Mouse (Mus musculus) hindbrain, postnatal 0 days (tissue): ENCODE results near the gene Nrd1. TPM values are rescaled to one million over a fixed set of nuclear protein-coding genes. Genes with fewer than 3 reads are reported as not detected.

Experiments
- ATAC-seq: fragments of 200-750 bp; cut with Nextera tagmentation; 2 replicates; pipeline ENCODE4 v1.8.0; 2017; ENCODE audit warnings: mild to moderate bottlenecking, moderate TSS enrichment, moderate library complexity
- DNase-seq: peaks from one replicate; pipeline ENCODE4 v3.0.0-alpha.2; 2015; ENCODE audit warnings: low spot score
- H3K27ac ChIP-seq: fragments of 300-500 bp; sonication (generic); 2 replicates; pipeline ENCODE4 v1.5.1; 2014; ENCODE audit warnings: mild to moderate bottlenecking
- H3K27me3 ChIP-seq: fragments of 300-500 bp; sonication (generic); 2 replicates; pipeline ENCODE4 v1.6.1; 2014; ENCODE audit warnings: low read length, mixed read lengths; ENCODE audit not compliant: insufficient read depth
- H3K36me3 ChIP-seq: fragments of 300-500 bp; sonication (generic); 2 replicates; pipeline ENCODE4 v1.6.1; 2014; ENCODE audit warnings: low read length, mixed read lengths; ENCODE audit not compliant: insufficient read depth
- H3K4me1 ChIP-seq: fragments of 300-500 bp; sonication (generic); 2 replicates; pipeline ENCODE4 v1.6.1; 2014; ENCODE audit warnings: antibody characterized with exemption, low read length, mixed read lengths; ENCODE audit not compliant: insufficient read depth
- H3K4me2 ChIP-seq: fragments of 300-500 bp; sonication (generic); 2 replicates; pipeline ENCODE4 v1.6.1; 2014; ENCODE audit warnings: low read depth, mild to moderate bottlenecking, low read length, moderate library complexity, mixed read lengths
- H3K4me3 ChIP-seq: fragments of 300-500 bp; sonication (generic); 2 replicates; pipeline ENCODE4 v1.5.1; 2014; ENCODE audit warnings: low read length
- H3K9ac ChIP-seq: fragments of 300-500 bp; sonication (generic); replicated peaks from 2 replicates; pipeline ENCODE4 v1.6.1; 2014; ENCODE audit warnings: mild to moderate bottlenecking, low read length, moderate library complexity, mixed read lengths
- H3K9me3 ChIP-seq: fragments of 300-500 bp; sonication (generic); 2 replicates; pipeline ENCODE4 v1.6.1; 2016; ENCODE audit warnings: low read length, mixed read lengths
- CTCF ChIP-seq: IDR thresholded peaks from 2 replicates; pipeline ENCODE4 v1.5.1; 2016; ENCODE audit warnings: antibody characterized with exemption, control low read depth, low read depth
- WGBS: fragments of 180-500 bp; shearing (Covaris S2); extraction: QIAGEN DNeasy Blood & Tissue Kit; methylation state at CpG from one replicate; pipeline ENCODE4 v1.1.7; 2014; 5-methylcytosine and 5-hydroxymethylcytosine counted together
- polyA plus RNA-seq: library from polyadenylated mRNA; unstranded; fragments of >200 nt; fragmentation: Nextera tagmentation; extraction: Ambion mirVana; gene quantifications from 2 replicates; pipeline ENCODE4 v1.2.1, GENCODE M21; 2015
- total RNA-seq: library from RNA; depleted of rRNA; stranded (reverse); fragments of >200 nt; gene quantifications from 2 replicates; pipeline ENCODE4 v1.2.3, GENCODE M21; 2014; rRNA removed

The Nrd1 gene
- total RNA-seq = 36.8 and 36.9 TPM in 2 replicates
- polyA plus RNA-seq = 51.2 and 52.3 TPM in 2 replicates

DNA sequence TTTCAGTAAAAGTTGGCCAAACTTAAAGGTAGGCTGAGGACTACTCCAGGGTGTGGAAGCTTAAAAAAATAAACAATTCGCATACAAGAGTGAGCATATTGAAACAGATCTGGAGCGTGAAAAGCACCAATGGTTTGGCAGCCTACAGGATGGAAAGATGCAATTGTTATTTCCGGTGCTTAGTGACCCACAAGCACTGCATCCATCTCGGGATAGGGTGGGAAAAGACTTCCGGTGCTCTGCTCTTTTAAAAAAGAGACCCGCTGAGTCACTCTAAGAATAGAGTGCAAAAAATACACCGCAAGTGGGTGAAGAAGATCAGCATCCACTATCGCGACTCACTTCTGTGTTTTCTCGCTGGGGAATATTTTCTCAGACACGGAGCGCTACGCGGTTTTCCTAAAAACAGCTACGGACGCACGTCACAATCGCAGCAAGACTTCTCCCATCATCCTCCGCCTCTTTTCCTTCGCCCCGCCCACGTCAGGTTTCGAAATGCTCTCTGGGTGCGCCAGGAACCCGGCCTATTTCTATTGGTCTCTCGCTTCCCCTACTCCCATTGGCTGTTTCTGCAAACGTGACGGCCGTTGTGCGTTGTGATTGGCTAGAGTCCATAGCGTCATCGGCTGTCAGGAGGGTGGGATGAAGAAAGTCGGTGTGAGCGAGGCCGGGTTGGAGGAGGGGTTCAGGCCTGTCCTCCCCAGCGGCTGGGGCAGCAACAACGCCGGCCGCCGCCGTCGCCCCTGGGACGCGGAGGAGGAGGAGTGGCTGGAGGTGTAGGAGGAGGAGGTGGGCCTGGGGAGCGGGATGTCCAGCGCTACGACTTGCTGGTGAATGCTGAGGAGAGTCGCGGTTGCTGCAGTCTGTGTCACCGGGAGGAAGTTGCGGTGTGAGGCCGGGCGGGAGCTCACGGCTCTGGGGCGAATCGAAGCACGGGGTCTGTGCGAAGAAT, at the start of gene Nrd1:
Nrd1 (plus strand) TSS at position 657 of the 952 bp plus-strand sequence.
- WGBS = under 1% methylated on average over 58 of the region's 58 CpGs
- peak within 1 kb of the TSS; percentile 87 for H3K27ac ChIP-seq
- peak; percentile 100 for ATAC-seq

DNA sequence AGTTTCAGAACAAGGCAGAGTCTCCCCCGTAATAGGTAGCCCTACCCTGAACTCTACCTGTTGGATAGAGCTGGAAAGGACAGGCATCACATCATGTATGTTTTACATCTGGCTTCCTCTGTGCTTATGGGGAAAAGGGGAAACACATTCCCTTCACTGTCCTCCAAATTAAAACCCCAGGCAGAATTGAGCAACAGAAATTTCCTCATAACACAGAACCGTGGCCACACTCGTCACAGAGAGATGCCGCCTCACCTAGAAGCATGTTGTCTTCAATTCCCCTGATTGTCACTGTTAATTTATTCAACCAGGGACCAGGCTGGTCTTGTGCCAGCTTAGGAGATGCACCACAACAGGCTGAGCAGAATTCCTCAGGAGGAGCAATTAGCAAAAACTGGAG, 48.8 kb upstream of the Nrd1 start:
- no peak for TF ChIP-seq CTCF
- H3K27ac ChIP-seq = no peak overlapping the region
- no peak overlapping the region for H3K4me2 ChIP-seq
- no peaks in the 10 kb centered on the region for H3K36me3 ChIP-seq
- ATAC-seq = no peak
- H3K27me3 ChIP-seq = no peaks in the 10 kb centered on the region
- H3K4me3 ChIP-seq = no peak overlapping the region
- no peak for DNase-seq
- no peaks in the 10 kb centered on the region for H3K9me3 ChIP-seq
- WGBS = 79% methylated on average over 4 of the region's 4 CpGs
- no peak overlapping the region for H3K9ac ChIP-seq
- H3K4me1 ChIP-seq = no peaks in the 10 kb centered on the region

More for the DNA sequence above, at the start of gene Nrd1:
- H3K4me1 ChIP-seq = peaks cover 11% of the 10 kb centered on the region; the same call in 1 of the 2 replicates
- peak within 1 kb of the TSS; percentile 76 for H3K4me2 ChIP-seq
- peak within 1 kb of the TSS; percentile 84 for H3K9ac ChIP-seq
- peak within 1 kb of the TSS; percentile 70 for H3K4me3 ChIP-seq
- H3K27me3 ChIP-seq = no peaks in the 10 kb centered on the region
- no peak for TF ChIP-seq CTCF
- peak; percentile 99 for DNase-seq
- H3K9me3 ChIP-seq = no peaks in the 10 kb centered on the region
- H3K36me3 ChIP-seq = no peaks in the 10 kb centered on the region

DNA sequence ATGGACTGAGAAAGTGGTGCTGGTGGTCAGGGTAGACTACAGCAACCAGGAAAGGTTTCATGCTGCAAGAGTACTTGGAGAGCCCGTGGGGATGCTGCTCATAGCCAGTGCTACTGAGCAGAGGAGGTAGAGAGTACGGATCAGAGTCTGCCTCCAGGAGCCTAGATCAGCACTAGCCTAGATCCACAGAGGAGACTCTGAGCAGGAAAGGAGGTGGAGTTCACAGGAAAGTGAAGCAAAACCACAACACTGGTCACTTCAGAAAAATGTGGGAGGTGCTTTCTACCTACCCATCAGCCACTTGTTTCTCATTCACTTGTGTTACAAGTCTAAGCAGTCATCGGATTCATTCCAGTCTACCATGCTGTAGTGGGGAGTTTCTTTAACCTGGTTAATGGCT, 40.8 kb upstream of the Nrd1 start:
- H3K4me1 ChIP-seq = no peaks in the 10 kb centered on the region
- H3K36me3 ChIP-seq = no peaks in the 10 kb centered on the region
- no peaks in the 10 kb centered on the region for H3K9me3 ChIP-seq
- no peak for TF ChIP-seq CTCF
- H3K27ac ChIP-seq = no peak overlapping the region
- H3K4me2 ChIP-seq = no peak overlapping the region
- DNase-seq = no peak
- no peak for ATAC-seq
- no peaks in the 10 kb centered on the region for H3K27me3 ChIP-seq
- H3K9ac ChIP-seq = no peak overlapping the region
- 83% methylated on average over 3 of the region's 3 CpGs for WGBS
- no peak overlapping the region for H3K4me3 ChIP-seq

DNA sequence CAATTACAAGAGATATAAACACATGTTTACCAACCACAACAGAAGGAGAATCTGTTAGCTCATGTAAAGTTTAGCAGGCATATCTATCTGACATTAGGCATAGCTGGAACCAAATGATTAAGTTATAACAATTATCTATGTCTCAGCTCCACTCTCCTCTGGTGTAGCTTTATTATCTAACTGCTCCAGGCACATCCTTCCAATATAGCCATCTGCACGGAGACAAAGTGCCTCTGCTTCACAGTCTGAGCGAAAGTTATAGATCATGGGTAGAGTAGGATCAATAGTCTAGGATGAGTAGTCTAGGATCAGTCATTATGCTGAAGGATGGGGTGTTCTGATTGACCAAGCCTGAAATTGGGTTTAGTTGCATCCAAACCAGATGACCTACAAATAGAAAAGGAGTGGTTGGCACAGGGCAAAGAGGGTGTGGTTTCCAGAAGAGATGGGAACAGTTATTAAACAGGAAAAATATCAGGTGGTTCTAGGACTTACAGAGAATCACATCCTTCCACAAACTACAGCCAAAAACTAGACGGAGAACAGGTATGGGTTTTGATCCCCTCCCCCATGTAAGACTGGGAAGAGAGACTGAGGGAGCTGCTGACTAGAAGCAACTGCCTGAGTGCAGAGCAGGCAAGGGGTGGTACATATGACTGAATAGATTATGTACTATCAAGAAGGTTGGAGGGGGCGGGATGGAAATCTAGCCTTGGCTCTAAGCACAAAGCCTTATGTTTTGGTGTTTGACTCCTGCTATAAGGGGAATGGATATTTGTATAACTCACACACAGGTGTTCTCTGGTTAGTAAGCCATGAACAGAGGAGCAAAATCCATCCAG, 39.6 kb upstream of the Nrd1 start:
- WGBS = 82% methylated on average over 4 of the region's 4 CpGs
- no peaks in the 10 kb centered on the region for H3K9me3 ChIP-seq
- DNase-seq (no peak), ATAC-seq (no peak)
- no peaks in the 10 kb centered on the region for H3K4me1 ChIP-seq
- no peak overlapping the region for H3K9ac ChIP-seq
- no peak for TF ChIP-seq CTCF
- H3K36me3 ChIP-seq = no peaks in the 10 kb centered on the region
- H3K4me3 ChIP-seq = no peak overlapping the region
- H3K27ac ChIP-seq = no peak overlapping the region
- no peaks in the 10 kb centered on the region for H3K27me3 ChIP-seq
- H3K4me2 ChIP-seq = no peak overlapping the region

DNA sequence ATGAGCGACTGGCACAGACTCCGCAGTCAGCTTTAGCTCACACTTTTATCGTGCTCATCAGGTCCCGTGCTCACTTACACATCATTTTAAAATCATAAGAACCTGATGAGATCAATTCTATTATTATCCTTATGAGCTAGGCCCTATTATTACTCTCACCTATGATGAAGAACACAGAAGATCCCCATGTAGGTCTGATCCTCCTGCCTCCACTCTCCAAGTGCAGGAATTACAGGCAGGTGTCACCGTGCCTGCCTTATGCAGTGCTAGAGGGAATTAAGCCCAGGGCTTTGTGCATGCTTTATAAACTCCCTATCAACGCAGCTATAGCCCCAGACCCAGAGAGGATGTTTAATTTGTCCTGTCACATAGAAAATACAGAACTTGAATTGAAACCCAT, 37.4 kb upstream of the Nrd1 start:
- no peaks in the 10 kb centered on the region for H3K9me3 ChIP-seq
- H3K36me3 ChIP-seq = no peaks in the 10 kb centered on the region
- H3K4me2 ChIP-seq = no peak overlapping the region
- H3K4me1 ChIP-seq = no peaks in the 10 kb centered on the region
- H3K27ac ChIP-seq = no peak overlapping the region
- ATAC-seq (peak; percentile 38; the same call in 1 of the 2 replicates), DNase-seq (no peak)
- no peaks in the 10 kb centered on the region for H3K27me3 ChIP-seq
- H3K4me3 ChIP-seq = no peak overlapping the region
- WGBS = 73% methylated on average over 6 of the region's 6 CpGs
- H3K9ac ChIP-seq = no peak overlapping the region
- TF ChIP-seq CTCF = no peak

DNA sequence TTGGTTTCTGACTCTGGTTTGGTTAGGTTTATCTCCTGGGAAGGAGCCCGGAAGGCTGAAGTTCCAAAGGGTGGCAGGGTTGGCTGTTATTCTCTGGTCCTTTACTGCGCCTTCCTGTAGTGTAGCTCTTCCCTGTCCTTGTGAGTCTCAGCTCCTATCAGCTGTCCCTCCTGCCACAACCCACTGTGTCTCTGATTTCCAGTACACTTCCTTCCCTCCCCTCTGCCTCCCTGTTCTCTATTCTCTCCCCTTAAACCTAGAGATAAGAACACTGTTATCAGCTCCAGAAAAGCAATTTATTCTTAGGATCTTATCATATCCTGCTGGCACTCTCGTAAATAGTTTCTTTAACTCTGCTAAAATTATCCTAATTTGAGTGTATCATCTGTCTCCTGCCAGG, 30.9 kb upstream of the Nrd1 start:
- DNase-seq (no peak), ATAC-seq (no peak)
- no peak overlapping the region for H3K4me2 ChIP-seq
- no peaks in the 10 kb centered on the region for H3K36me3 ChIP-seq
- 70% methylated on average over 3 of the region's 3 CpGs for WGBS
- H3K27me3 ChIP-seq = no peaks in the 10 kb centered on the region
- H3K27ac ChIP-seq = no peak overlapping the region
- H3K4me1 ChIP-seq = no peaks in the 10 kb centered on the region
- H3K9me3 ChIP-seq = no peaks in the 10 kb centered on the region
- no peak for TF ChIP-seq CTCF
- H3K9ac ChIP-seq = no peak overlapping the region
- no peak overlapping the region for H3K4me3 ChIP-seq
